Mouse (Mus musculus): ENCODE measurements around the gene Med8. TPM values are rescaled to one million over a fixed set of nuclear protein-coding genes. Genes with fewer than 3 reads are reported as not detected.
A peak's percentile ranks its signal among the peaks of the same experiment; 100 is the strongest.

The Med8 gene
- polyA plus RNA-seq, 1 experiment = 38.4 TPM

DNA sequence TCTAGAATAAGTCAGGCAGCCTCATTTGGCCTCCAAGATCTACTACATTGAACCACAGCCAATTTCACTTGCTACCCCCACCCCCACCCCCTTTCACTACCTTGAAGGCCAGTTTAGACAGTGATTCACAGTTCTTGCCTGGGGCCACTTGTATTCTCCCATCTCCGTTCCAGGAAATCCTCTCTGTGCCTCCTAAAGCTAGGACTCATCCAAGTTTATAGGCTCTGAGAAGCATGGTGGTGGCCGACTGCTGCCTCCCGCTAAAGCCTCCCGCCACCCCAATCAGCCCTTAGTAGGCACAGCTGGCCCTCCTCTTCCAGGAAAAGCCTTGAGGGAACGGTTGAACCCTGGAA is 18.3 kb downstream of the Med8 start:
- TF ChIP-seq CTCF (IDR thresholded peaks at IDR 0.05; ENCODE audit: insufficient read depth, low read length) (no peak), POLR2A (IDR thresholded peaks at IDR 0.05; ENCODE audit: borderline replicate concordance, extremely low read depth, low read depth, low read length) (no peak)
- WGBS = 2% methylated on average over 5 of the region's 5 CpGs

DNA sequence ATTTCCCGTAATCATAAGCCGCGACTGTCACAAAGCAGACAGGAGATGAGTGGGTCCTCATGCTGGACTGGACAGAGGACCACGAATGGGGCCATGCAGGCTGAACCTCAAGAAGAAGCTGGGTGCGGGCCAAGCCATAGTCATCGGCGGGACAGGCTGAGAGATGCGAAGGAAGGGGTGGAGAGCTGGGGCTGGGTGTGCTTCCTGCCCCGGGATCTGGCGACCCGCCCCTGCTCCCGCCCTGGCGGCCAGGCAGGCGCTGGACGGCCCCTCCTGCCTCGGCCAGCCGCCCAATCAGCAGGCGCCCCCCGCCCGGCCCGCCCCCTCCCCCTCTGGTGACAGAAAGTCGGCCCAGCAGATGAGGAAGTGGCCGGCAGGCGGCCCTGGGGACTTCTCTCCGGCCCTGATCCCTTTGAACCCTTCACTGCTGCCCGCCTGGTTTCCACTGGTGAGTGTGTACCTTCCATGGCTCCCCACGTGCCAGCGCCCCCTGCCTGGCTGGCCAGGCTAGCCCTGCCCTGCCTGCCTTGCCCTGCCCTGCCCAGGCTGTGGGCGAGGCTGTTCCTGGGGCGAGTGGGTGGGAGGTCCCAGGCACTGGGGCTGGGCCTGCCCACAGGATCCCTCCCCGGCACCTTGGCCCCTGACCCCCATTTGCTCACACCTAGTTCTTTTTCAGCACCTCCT is 18.8 kb downstream of the Med8 start, which contains the start of gene Elovl1:
Elovl1 (plus strand) TSS at position 326 of the 684 bp plus-strand sequence.
- peak; percentile 90 for DNase-seq
- TF ChIP-seq CTCF (IDR thresholded peaks at IDR 0.05; ENCODE audit: insufficient read depth, low read length) (peak; percentile 29; the same call in 1 of the 2 replicates), POLR2A (IDR thresholded peaks at IDR 0.05; ENCODE audit: borderline replicate concordance, extremely low read depth, low read depth, low read length) (peak; percentile 78; the same call in 1 of the 2 replicates)
- H3K4me3 ChIP-seq (replicated peaks; ENCODE audit: extremely low read depth, low read depth, low read length) = peak within 1 kb of the TSS; percentile 89
- 1% methylated on average over 31 of the region's 31 CpGs for WGBS
- peaks cover 26% of the 10 kb centered on the region for H3K4me1 ChIP-seq (ENCODE audit: control insufficient read depth, insufficient read depth, low read length)

More for the DNA sequence above, 18.3 kb downstream of the Med8 start:
- peak overlapping the region; percentile 63 for H3K4me3 ChIP-seq (replicated peaks; ENCODE audit: extremely low read depth, low read depth, low read length)
- no peak for DNase-seq
- peaks cover 26% of the 10 kb centered on the region for H3K4me1 ChIP-seq (ENCODE audit: control insufficient read depth, insufficient read depth, low read length)

DNA sequence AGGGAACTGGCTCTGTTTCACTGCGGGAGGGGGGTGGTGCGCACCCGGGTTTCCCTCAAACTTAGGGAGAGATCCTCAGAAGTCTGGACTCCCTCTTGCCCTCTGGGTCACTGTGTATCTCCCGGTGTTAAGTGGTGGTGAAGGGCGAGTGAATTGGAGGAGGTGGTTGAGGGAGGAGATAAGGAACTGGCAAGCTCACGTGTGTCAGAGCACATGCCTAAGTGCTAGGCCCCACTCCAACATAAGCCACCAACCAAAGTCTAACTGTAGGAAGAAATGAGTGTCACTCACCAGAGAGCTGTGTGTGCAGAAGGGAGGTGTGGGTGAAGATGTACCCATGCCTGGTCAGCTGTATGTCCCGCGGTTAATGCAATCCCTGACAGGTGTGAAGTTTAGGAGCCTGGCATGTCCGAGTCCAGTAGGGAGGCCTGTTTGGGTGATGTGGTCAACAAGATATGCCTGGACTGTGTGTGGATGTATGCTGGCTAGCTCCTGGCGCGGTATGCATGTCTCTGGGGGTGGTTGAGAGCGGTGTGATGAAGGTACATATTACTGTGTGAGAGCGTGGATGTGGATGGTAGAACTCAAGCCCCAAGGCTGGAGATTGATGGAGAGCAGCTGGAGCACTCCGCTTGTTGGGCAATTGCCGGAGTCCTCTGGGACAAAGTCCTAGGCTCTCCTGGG is 19.5 kb downstream of the Med8 start:
- DNase-seq = peak; percentile 58
- WGBS = 14% methylated on average over 15 of the region's 15 CpGs
- Histone ChIP-seq H3K4me3 (replicated peaks; ENCODE audit: extremely low read depth, low read depth, low read length) (peak overlapping the region; percentile 89), H3K4me1 (ENCODE audit: control insufficient read depth, insufficient read depth, low read length) (peaks cover 26% of the 10 kb centered on the region)
- no peak for TF ChIP-seq CTCF (IDR thresholded peaks at IDR 0.05; ENCODE audit: insufficient read depth, low read length)
- TF ChIP-seq POLR2A (IDR thresholded peaks at IDR 0.05; ENCODE audit: borderline replicate concordance, extremely low read depth, low read depth, low read length) = no peak; the same call in 1 of the 2 replicates

DNA sequence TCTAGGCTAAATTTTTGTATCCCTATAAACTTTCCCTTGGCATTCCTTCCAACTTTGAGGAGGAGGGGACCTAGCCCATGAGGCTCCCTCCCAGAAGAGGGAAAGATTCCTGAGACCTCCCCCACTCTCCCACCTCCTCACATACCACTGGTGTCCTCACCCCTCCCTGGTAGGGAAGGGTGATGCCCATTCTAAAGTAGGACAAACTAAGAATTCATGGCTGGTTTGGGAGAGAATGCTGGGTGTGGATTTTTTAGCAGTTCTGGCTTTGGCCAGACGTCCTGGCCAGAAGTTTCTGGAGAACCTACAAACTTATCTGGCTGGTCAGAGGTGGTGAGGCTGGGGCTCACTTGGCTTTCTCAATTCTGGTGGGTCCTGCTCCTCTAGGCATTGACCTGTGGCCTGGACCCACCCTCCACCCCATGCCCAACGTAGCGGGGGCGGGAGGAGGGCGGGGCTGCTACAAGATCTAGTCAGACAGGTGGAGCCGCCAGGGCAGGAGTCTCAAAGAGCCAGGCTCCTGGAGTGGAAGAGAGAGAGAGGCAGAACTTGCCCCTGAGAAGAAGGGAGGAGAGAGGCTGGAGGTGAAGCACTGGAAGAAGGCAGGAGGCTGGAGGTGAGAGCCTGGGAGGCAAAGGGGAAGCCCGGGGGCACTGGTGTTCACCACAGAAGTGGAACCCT is 20.2 kb downstream of the Med8 start:
- peak; percentile 67; the same call in 1 of the 2 replicates for TF ChIP-seq POLR2A (IDR thresholded peaks at IDR 0.05; ENCODE audit: borderline replicate concordance, extremely low read depth, low read depth, low read length)
- TF ChIP-seq CTCF (IDR thresholded peaks at IDR 0.05; ENCODE audit: insufficient read depth, low read length) = no peak
- 38% methylated on average over 7 of the region's 7 CpGs for WGBS
- DNase-seq = peak; percentile 65
- H3K4me3 ChIP-seq (replicated peaks; ENCODE audit: extremely low read depth, low read depth, low read length) = peak overlapping the region; percentile 49
- H3K4me1 ChIP-seq (ENCODE audit: control insufficient read depth, insufficient read depth, low read length) = peaks cover 26% of the 10 kb centered on the region

DNA sequence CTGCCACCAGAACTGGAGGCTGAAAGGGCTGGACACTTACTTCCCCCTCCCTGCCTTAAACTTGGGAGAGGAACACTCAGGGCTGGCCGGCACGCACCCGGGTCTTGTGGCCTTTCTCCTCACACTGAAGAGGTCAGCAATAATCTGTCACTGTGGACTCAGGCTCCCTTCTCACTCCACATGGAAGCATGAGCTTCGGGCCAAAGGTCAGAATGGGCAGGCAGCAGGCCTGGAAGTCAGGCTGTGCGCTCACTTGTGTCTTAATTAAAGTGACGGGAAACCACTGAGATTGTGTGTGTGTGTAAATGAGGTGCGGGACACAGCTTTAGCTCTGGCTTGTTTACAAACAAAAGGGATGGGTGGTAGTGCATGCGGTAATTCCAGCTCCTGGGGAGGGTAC is 23.2 kb downstream of the Med8 start:
- H3K4me3 ChIP-seq (replicated peaks; ENCODE audit: extremely low read depth, low read depth, low read length) = peak overlapping the region; percentile 25
- no peak for DNase-seq
- peaks cover 19% of the 10 kb centered on the region for H3K4me1 ChIP-seq (ENCODE audit: control insufficient read depth, insufficient read depth, low read length)
- WGBS = 58% methylated on average over 8 of the region's 8 CpGs
- TF ChIP-seq CTCF (IDR thresholded peaks at IDR 0.05; ENCODE audit: insufficient read depth, low read length) (no peak), POLR2A (IDR thresholded peaks at IDR 0.05; ENCODE audit: borderline replicate concordance, extremely low read depth, low read depth, low read length) (no peak)

DNA sequence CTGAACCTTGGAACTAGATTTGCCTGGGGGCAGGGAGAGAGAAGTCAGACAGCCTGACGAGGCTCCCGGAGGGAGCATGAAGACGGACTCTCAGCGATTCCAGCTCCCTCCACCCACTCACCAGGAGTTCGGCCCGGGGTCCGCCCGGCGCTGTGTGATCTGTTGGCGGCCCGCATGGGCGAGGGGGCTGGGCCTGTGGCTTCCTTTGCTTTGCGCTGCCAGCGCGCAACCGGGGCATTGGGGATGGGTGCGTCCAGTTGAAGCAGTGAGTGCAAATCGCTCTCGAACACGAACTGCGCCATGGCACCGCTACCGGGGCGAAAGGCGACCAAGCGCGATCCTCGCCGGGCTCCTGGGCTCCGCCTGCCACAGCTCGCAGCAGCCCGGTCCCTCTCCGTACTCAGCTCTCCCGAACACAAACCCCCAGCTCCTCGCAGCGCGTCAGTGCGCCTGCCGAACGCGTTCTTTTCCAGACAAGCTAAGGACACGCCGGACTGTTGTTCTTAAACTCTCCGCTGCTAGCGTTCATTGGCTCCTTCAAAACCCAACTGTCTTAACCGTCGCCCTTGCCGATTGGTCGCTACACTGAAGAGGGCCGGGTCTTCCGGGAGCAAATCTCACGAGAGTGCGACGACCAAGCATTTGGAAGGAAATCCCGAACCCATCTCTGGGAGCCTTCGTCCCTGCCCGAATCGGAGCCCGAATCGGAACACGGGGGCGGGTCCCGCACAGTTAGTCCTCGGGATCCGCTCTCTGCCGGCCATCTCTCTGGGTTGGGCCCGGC is 27.9 kb downstream of the Med8 start, which contains the start of gene Cdc20:
Cdc20 (minus strand) TSS at position 533 of the 784 bp plus-strand sequence.
- peak within 1 kb of the TSS; percentile 67 for H3K4me3 ChIP-seq (replicated peaks; ENCODE audit: extremely low read depth, low read depth, low read length)
- peak; percentile 80 for DNase-seq
- TF ChIP-seq CTCF (IDR thresholded peaks at IDR 0.05; ENCODE audit: insufficient read depth, low read length) (no peak), POLR2A (IDR thresholded peaks at IDR 0.05; ENCODE audit: borderline replicate concordance, extremely low read depth, low read depth, low read length) (peak; percentile 72; the same call in 1 of the 2 replicates)
- peaks cover 5% of the 10 kb centered on the region for H3K4me1 ChIP-seq (ENCODE audit: control insufficient read depth, insufficient read depth, low read length)
- under 1% methylated on average over 67 of the region's 67 CpGs for WGBS

DNA sequence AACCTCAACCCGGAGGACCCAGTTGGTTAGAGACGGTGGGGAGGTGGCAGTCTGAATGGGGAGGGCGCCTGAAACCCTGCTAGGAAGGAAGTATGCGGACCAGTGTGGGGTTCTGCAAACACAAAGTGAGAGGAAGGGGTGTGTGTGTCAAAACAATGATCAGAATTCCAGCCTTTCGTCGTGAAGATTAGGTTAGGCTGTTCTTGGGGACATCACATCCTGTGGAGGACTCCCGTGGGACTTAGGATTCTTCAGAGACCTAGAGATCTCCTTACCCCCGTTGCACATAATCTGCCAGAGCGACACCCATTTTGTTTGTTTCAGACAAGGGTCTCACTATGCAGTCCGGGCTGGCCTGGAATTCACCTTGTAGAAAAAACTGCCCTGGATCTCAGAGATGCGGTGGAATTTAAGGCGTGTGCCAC is 28.7 kb downstream of the Med8 start:
- Histone ChIP-seq H3K4me1 (ENCODE audit: control insufficient read depth, insufficient read depth, low read length) (peaks cover 5% of the 10 kb centered on the region), H3K4me3 (replicated peaks; ENCODE audit: extremely low read depth, low read depth, low read length) (peak overlapping the region; percentile 39)
- TF ChIP-seq CTCF (IDR thresholded peaks at IDR 0.05; ENCODE audit: insufficient read depth, low read length) (no peak), POLR2A (IDR thresholded peaks at IDR 0.05; ENCODE audit: borderline replicate concordance, extremely low read depth, low read depth, low read length) (no peak)
- 8% methylated on average over 12 of the region's 12 CpGs for WGBS
- no peak for DNase-seq

DNA sequence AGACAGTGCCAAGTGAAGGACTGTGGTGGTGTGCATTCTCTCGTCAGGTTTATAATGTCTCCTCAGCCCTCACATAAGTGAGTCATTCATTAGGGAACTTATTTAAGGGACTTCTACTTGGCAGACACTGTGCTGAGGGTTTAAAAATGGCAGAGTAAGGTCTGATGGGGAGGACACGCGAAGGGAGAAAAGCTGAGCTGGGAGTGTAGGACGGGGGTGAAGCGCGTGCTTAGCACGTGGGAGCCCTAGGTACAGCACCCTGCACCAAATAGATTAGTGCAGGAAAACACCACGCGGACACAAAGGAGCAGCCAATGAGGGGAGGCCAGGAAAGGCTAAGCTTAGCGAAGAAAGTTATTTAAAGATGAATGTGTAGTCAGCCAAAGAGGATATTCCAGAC is 36.0 kb downstream of the Med8 start:
- H3K4me3 ChIP-seq (replicated peaks; ENCODE audit: extremely low read depth, low read depth, low read length) = no peak overlapping the region
- 81% methylated on average over 10 of the region's 10 CpGs for WGBS
- no peak for DNase-seq
- TF ChIP-seq CTCF (IDR thresholded peaks at IDR 0.05; ENCODE audit: insufficient read depth, low read length) = no peak
- no peak for TF ChIP-seq POLR2A (IDR thresholded peaks at IDR 0.05; ENCODE audit: borderline replicate concordance, extremely low read depth, low read depth, low read length)
- no peaks in the 10 kb centered on the region for H3K4me1 ChIP-seq (ENCODE audit: control insufficient read depth, insufficient read depth, low read length)

Measured in lung, adult 2 months (tissue).